Mouse (Mus musculus): Measurements from ENCODE around the gene Zkscan8. TPM values are rescaled to one million over a fixed set of nuclear protein-coding genes. Genes with fewer than 3 reads are reported as not detected.
A peak's percentile ranks its signal among the peaks of the same experiment; 100 is the strongest.

The Zkscan8 gene
- total RNA-seq (2017), result 12.4 and 14.7 TPM in 2 replicates

- ATAC-seq (replicated peaks; ENCODE audit: low read depth, poor library complexity, severe bottlenecking), result peak; percentile 100
These were observed at the start of gene Zkscan8 for GRCm38 (mm10) chr13:21530781-21531201. Gene Zkscan8 (minus strand): TSS chr13:21531120.

- ATAC-seq (replicated peaks; ENCODE audit: low read depth, poor library complexity, severe bottlenecking), result no peak
These were observed 28.9 kb upstream of the Zkscan8 start, which contains the start of gene Olfr1535 for GRCm38 (mm10) chr13:21559793-21560192. Gene Olfr1535 (minus strand): TSS chr13:21559893.

- no peak for ATAC-seq (replicated peaks; ENCODE audit: low read depth, poor library complexity, severe bottlenecking)
These were observed 19.6 kb upstream of the Zkscan8 start for GRCm38 (mm10) chr13:21550416-21551110.

DNA sequence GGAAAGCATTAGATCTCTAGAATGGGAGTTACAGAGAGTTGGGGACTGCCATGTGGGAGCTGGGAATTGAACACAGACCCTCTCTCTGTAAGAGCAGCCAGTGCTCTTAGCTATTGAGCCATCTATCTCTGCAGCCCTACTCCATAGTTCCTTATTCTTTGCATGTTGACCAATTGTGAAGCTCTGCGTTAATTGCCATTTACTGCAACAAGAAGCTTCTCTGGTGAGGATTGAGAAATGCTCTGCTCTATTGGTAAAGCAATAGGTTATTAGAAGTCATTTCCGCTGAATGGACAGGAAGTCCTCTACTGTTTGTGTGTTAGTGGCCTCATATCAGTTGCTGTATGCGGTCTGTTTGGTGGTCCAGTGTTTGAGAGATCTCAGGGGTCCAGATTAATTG is 18.6 kb upstream of the Zkscan8 start:
- no peak for ATAC-seq (replicated peaks; ENCODE audit: low read depth, poor library complexity, severe bottlenecking)

GRCm38 (mm10) chr13:21542708-21543107 is 11.8 kb upstream of the Zkscan8 start, which contains the start of gene Olfr1366:
Gene Olfr1366 (minus strand): TSS chr13:21542808.
- ATAC-seq (replicated peaks; ENCODE audit: low read depth, poor library complexity, severe bottlenecking), result no peak

DNA sequence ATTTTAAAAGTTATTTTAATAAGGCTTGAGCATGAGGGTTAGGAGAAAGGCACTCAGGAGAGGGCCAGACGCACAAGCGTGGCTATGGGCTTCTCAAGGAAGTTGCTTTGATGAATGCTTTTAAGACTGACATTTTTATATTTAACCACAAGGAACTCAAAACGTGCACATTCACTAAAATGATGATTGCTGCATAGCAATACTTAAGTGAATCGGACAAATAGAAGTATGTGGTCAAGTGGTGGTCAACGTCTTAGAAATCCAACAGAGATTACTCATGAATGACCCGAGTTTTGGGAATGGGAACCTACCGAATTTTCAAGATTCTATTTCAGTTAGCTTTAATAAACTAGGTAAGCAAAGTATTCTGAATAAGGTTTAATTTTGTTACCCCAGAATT is 784 bp downstream of the Zkscan8 start:
- ATAC-seq (replicated peaks; ENCODE audit: low read depth, poor library complexity, severe bottlenecking), result no peak

DNA sequence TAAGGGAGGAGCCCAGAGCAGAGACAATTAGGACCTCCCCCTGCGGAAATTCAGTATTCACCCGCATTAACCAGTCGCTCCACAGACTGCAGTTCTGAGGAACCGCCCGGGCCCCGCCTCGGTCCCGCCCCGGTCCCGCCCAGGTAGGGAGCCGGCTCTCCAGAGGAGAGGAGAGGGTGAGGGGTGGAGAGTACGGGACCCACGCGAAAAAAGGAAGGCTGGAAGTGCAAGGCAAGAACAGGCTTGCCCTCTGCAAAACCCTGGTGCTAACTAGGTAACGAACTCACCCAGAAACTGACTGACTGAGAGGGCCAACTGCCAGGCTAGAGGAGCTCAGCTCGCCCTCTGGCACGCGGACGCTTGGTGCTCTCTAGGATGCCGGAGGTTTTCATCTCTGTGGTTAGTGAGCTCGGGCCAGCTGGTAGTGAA is 24.7 kb downstream of the Zkscan8 start:
- ATAC-seq (replicated peaks; ENCODE audit: low read depth, poor library complexity, severe bottlenecking), result peak; percentile 99

DNA sequence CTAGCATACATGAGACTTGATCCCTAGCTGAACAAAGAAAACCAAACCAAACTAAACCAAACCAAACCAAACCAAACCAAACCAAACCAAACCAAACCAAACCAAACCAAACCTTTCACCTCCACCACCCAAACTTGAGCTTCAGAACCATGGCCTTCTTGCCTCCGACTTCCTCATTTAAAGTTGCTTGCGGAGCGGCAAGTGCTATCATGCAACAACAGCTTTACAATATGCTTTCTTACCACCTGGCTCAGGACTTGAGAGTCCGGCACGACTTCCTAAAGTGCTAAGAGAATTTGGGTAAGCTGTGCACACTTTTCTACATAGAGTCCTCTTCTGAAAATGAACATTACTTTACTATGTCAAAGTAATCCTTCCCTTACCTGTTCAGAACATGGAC is 28.6 kb downstream of the Zkscan8 start:
- no peak for ATAC-seq (replicated peaks; ENCODE audit: low read depth, poor library complexity, severe bottlenecking)

GRCm38 (mm10) chr13:21501182-21501581 is 29.7 kb downstream of the Zkscan8 start, which contains the start of gene Gm11273:
Gene Gm11273 (minus strand): TSS chr13:21501418.
- ATAC-seq (replicated peaks; ENCODE audit: low read depth, poor library complexity, severe bottlenecking), result 0 out of 2 replicates have a peak, but pooled peaks have one; percentile 31

DNA sequence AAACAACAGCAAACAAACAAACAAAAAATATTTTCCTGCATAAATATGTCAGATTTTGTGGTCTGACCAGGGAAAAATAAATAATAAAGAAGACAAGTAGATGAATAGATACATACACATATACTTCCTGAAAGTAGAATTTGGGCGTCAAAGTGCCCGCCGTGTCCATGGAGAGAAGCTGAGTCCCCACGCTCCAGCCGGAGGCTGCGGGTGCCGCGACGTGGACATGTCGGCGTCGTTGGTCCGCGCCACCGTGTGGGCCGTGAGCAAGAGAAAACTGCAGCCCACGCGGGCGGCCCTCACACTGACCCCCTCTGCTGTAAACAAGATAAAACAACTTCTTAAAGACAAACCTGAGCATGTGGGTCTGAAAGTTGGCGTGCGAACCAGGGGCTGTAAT is 35.8 kb downstream of the Zkscan8 start, which contains the start of gene AK157302:
Gene AK157302 (plus strand): TSS at position 144 of the 400 bp plus-strand sequence.
- ATAC-seq (replicated peaks; ENCODE audit: low read depth, poor library complexity, severe bottlenecking), result no peak

DNA sequence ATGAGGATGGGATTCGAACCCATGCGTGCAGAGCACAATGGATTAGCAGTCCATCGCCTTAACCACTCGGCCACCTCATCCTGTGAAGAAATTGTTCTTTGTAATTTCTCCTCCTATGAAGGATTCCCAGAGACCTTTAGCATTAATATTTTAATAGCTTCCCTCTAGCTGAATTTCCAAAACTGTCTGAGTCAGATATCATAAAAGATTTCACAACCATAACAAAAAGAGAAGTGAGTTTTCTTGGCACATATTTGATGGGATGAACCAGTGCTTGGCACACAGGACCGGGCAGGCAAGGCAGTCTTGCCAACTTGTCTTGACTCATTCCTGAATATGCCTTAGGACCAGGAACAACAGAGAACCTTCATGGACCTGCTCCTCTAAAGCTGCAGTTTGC is 38.1 kb downstream of the Zkscan8 start:
- ATAC-seq (replicated peaks; ENCODE audit: low read depth, poor library complexity, severe bottlenecking), result no peak

DNA sequence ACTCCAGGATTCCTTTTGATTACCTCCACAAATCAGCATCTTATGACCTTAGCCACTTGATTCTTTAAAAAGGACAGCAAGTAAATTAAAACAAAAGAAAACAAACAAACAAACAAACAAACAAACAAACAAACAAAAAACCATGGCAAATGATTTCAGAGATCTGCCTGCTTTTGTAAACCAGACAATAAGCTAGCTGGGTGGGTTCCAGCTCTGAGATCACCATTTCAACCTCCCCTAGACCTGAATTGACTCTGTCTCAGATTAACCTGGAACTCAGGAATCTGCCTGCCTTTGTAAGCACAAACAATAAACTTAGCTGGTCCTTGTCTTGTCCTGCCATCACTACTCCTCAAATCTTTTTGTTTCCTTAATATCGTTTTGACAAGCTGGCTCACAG is 44.0 kb downstream of the Zkscan8 start:
- no peak for ATAC-seq (replicated peaks; ENCODE audit: low read depth, poor library complexity, severe bottlenecking)

GRCm38 (mm10) chr13:21478759-21479670 is 51.9 kb downstream of the Zkscan8 start, which contains the start of the genes Zkscan4 and Gm10065:
Gene Zkscan4 (plus strand): TSS chr13:21478907.
Gene Gm10065 (minus strand): TSS chr13:21479441.
- ATAC-seq (replicated peaks; ENCODE audit: low read depth, poor library complexity, severe bottlenecking), result peak; percentile 75

GRCm38 (mm10) chr13:21472427-21472826 is 58.5 kb downstream of the Zkscan8 start:
- ATAC-seq (replicated peaks; ENCODE audit: low read depth, poor library complexity, severe bottlenecking), result no peak

DNA sequence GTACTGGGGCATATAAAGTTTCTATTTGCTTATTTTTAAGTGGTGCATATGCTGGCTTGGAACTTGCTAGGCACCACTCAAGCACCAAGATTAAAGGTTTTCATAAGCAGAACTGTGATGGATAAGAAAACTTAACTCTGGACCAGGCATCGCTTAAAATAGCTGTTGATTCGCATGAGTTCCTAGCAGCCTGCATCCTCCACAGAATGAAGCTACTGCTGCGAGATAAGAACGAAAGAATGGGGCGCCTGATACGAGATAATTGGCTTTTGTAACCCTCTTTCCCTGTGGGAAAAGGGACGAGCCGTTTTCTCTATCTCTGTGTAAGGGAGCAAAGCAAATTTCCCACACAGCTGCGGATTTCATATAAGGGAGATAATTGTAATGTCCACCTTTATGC is 61.8 kb downstream of the Zkscan8 start:
- no peak for ATAC-seq (replicated peaks; ENCODE audit: low read depth, poor library complexity, severe bottlenecking)

- peak; percentile 97 for ATAC-seq (replicated peaks; ENCODE audit: low read depth, poor library complexity, severe bottlenecking)
These were observed 62.6 kb downstream of the Zkscan8 start, which contains the start of gene Nkapl for GRCm38 (mm10) chr13:21468061-21469019. Gene Nkapl (minus strand): TSS chr13:21468509.

- ATAC-seq (replicated peaks; ENCODE audit: low read depth, poor library complexity, severe bottlenecking), result no peak
These were observed 63.6 kb downstream of the Zkscan8 start for GRCm38 (mm10) chr13:21467336-21467735.

All from common myeloid progenitor, adult 5-6 weeks (primary cell).